Mouse (Mus musculus): ENCODE results near the gene Snd1. TPM values are rescaled to one million over a fixed set of nuclear protein-coding genes. Genes with fewer than 3 reads are reported as not detected.

Gene Snd1
- polyA plus RNA-seq, 1 experiment = 35.6 TPM

- no peaks in the 10 kb centered on the region for H3K4me1 ChIP-seq (ENCODE audit: control insufficient read depth, insufficient read depth, low read length)
- no peak overlapping the region for H3K27ac ChIP-seq (ENCODE audit: control insufficient read depth, insufficient read depth, low read depth, low read length, poor library complexity)
- H3K4me3 ChIP-seq (replicated peaks; ENCODE audit: control insufficient read depth, low read depth, low read length) = no peak overlapping the region
- TF ChIP-seq CTCF (IDR thresholded peaks at IDR 0.05; ENCODE audit: control insufficient read depth, insufficient read depth, low read length) (no peak), POLR2A (IDR thresholded peaks at IDR 0.05; ENCODE audit: borderline replicate concordance, control insufficient read depth, low read depth, low read length) (no peak)
- WGBS = 36% methylated on average over 19 of the region's 19 CpGs
Measured at GRCm38 (mm10) chr6:28932328-28932937, 457.5 kb downstream of the Snd1 start.

- TF ChIP-seq POLR2A (IDR thresholded peaks at IDR 0.05; ENCODE audit: borderline replicate concordance, control insufficient read depth, low read depth, low read length) (no peak), CTCF (IDR thresholded peaks at IDR 0.05; ENCODE audit: control insufficient read depth, insufficient read depth, low read length) (no peak)
- 83% methylated on average over 7 of the region's 7 CpGs for WGBS
Measured at GRCm38 (mm10) chr6:28935736-28936135, 460.8 kb downstream of the Snd1 start.

GRCm38 (mm10) chr6:28947254-28947653 is 472.3 kb downstream of the Snd1 start:
- Histone ChIP-seq H3K27ac (ENCODE audit: control insufficient read depth, insufficient read depth, low read depth, low read length, poor library complexity) (no peak overlapping the region), H3K4me1 (ENCODE audit: control insufficient read depth, insufficient read depth, low read length) (no peaks in the 10 kb centered on the region), H3K4me3 (replicated peaks; ENCODE audit: control insufficient read depth, low read depth, low read length) (no peak overlapping the region)
- TF ChIP-seq POLR2A (IDR thresholded peaks at IDR 0.05; ENCODE audit: borderline replicate concordance, control insufficient read depth, low read depth, low read length) (no peak), CTCF (IDR thresholded peaks at IDR 0.05; ENCODE audit: control insufficient read depth, insufficient read depth, low read length) (no peak)
- WGBS = 71% methylated on average over 9 of the region's 9 CpGs

More at GRCm38 (mm10) chr6:28935736-28936135, 460.8 kb downstream of the Snd1 start:
- H3K4me1 ChIP-seq (ENCODE audit: control insufficient read depth, insufficient read depth, low read length) = no peaks in the 10 kb centered on the region
- no peak overlapping the region for H3K27ac ChIP-seq (ENCODE audit: control insufficient read depth, insufficient read depth, low read depth, low read length, poor library complexity)
- H3K4me3 ChIP-seq (replicated peaks; ENCODE audit: control insufficient read depth, low read depth, low read length) = no peak overlapping the region

GRCm38 (mm10) chr6:28949269-28949668 is 474.3 kb downstream of the Snd1 start:
- 16% methylated on average over 12 of the region's 12 CpGs for WGBS
- Histone ChIP-seq H3K4me1 (ENCODE audit: control insufficient read depth, insufficient read depth, low read length) (no peaks in the 10 kb centered on the region), H3K27ac (ENCODE audit: control insufficient read depth, insufficient read depth, low read depth, low read length, poor library complexity) (no peak overlapping the region), H3K4me3 (replicated peaks; ENCODE audit: control insufficient read depth, low read depth, low read length) (no peak overlapping the region)
- peak; percentile 84 for TF ChIP-seq CTCF (IDR thresholded peaks at IDR 0.05; ENCODE audit: control insufficient read depth, insufficient read depth, low read length)
- no peak for TF ChIP-seq POLR2A (IDR thresholded peaks at IDR 0.05; ENCODE audit: borderline replicate concordance, control insufficient read depth, low read depth, low read length)

GRCm38 (mm10) chr6:28955581-28955980 is 480.6 kb downstream of the Snd1 start:
- Histone ChIP-seq H3K4me3 (replicated peaks; ENCODE audit: control insufficient read depth, low read depth, low read length) (no peak overlapping the region), H3K27ac (ENCODE audit: control insufficient read depth, insufficient read depth, low read depth, low read length, poor library complexity) (no peak overlapping the region), H3K4me1 (ENCODE audit: control insufficient read depth, insufficient read depth, low read length) (no peaks in the 10 kb centered on the region)
- 25% methylated on average over 11 of the region's 11 CpGs for WGBS
- TF ChIP-seq POLR2A (IDR thresholded peaks at IDR 0.05; ENCODE audit: borderline replicate concordance, control insufficient read depth, low read depth, low read length) (no peak), CTCF (IDR thresholded peaks at IDR 0.05; ENCODE audit: control insufficient read depth, insufficient read depth, low read length) (peak; percentile 72)

GRCm38 (mm10) chr6:28957486-28957885 is 482.5 kb downstream of the Snd1 start:
- no peak overlapping the region for H3K4me3 ChIP-seq (replicated peaks; ENCODE audit: control insufficient read depth, low read depth, low read length)
- 70% methylated on average over 10 of the region's 10 CpGs for WGBS
- no peak overlapping the region for H3K27ac ChIP-seq (ENCODE audit: control insufficient read depth, insufficient read depth, low read depth, low read length, poor library complexity)
- TF ChIP-seq CTCF (IDR thresholded peaks at IDR 0.05; ENCODE audit: control insufficient read depth, insufficient read depth, low read length) (no peak), POLR2A (IDR thresholded peaks at IDR 0.05; ENCODE audit: borderline replicate concordance, control insufficient read depth, low read depth, low read length) (no peak)
- H3K4me1 ChIP-seq (ENCODE audit: control insufficient read depth, insufficient read depth, low read length) = no peaks in the 10 kb centered on the region

- Histone ChIP-seq H3K4me3 (replicated peaks; ENCODE audit: control insufficient read depth, low read depth, low read length) (no peak overlapping the region), H3K4me1 (ENCODE audit: control insufficient read depth, insufficient read depth, low read length) (no peaks in the 10 kb centered on the region), H3K27ac (ENCODE audit: control insufficient read depth, insufficient read depth, low read depth, low read length, poor library complexity) (no peak overlapping the region)
- WGBS = 66% methylated on average over 5 of the region's 5 CpGs
- TF ChIP-seq CTCF (IDR thresholded peaks at IDR 0.05; ENCODE audit: control insufficient read depth, insufficient read depth, low read length) (no peak), POLR2A (IDR thresholded peaks at IDR 0.05; ENCODE audit: borderline replicate concordance, control insufficient read depth, low read depth, low read length) (no peak)
Measured at GRCm38 (mm10) chr6:28963178-28963577, 488.2 kb downstream of the Snd1 start.

- no peak overlapping the region for H3K27ac ChIP-seq (ENCODE audit: control insufficient read depth, insufficient read depth, low read depth, low read length, poor library complexity)
- WGBS = 50% methylated on average over 8 of the region's 8 CpGs
- no peak for TF ChIP-seq POLR2A (IDR thresholded peaks at IDR 0.05; ENCODE audit: borderline replicate concordance, control insufficient read depth, low read depth, low read length)
- no peak for TF ChIP-seq CTCF (IDR thresholded peaks at IDR 0.05; ENCODE audit: control insufficient read depth, insufficient read depth, low read length)
Measured at GRCm38 (mm10) chr6:28965264-28965663, 490.3 kb downstream of the Snd1 start.

GRCm38 (mm10) chr6:28969615-28970014 is 494.7 kb downstream of the Snd1 start:
- no peaks in the 10 kb centered on the region for H3K4me1 ChIP-seq (ENCODE audit: control insufficient read depth, insufficient read depth, low read length)
- no peak overlapping the region for H3K4me3 ChIP-seq (replicated peaks; ENCODE audit: control insufficient read depth, low read depth, low read length)
- WGBS = 51% methylated on average over 5 of the region's 5 CpGs
- no peak overlapping the region for H3K27ac ChIP-seq (ENCODE audit: control insufficient read depth, insufficient read depth, low read depth, low read length, poor library complexity)
- TF ChIP-seq CTCF (IDR thresholded peaks at IDR 0.05; ENCODE audit: control insufficient read depth, insufficient read depth, low read length) (no peak), POLR2A (IDR thresholded peaks at IDR 0.05; ENCODE audit: borderline replicate concordance, control insufficient read depth, low read depth, low read length) (no peak)

More at GRCm38 (mm10) chr6:28965264-28965663, 490.3 kb downstream of the Snd1 start:
- Histone ChIP-seq H3K4me1 (ENCODE audit: control insufficient read depth, insufficient read depth, low read length) (no peaks in the 10 kb centered on the region), H3K4me3 (replicated peaks; ENCODE audit: control insufficient read depth, low read depth, low read length) (no peak overlapping the region)
